Mouse (Mus musculus) left cerebral cortex, adult 18-20 months (tissue): ENCODE measurements at regions not wholly inside any gene's neighbourhood (a gene's known extent, or its start where the extent isn't known, plus 50 kb on each side); places are given as distances from the start of the nearest gene placed in this dataset.
"Not testable (repeated sequence)": the region's sequence is repeated elsewhere in the genome, so short reads cannot be mapped to it uniquely, and the experiment has no call there.

ENCODE experiments used
- DNase-seq, 2 experiments: peaks; one replicate each; pipeline ENCODE4 v3.0.0; 2021 to 2022; ENCODE audit warnings: low spot score in 2 of 2, mixed read lengths in 1 of 2

DNA sequence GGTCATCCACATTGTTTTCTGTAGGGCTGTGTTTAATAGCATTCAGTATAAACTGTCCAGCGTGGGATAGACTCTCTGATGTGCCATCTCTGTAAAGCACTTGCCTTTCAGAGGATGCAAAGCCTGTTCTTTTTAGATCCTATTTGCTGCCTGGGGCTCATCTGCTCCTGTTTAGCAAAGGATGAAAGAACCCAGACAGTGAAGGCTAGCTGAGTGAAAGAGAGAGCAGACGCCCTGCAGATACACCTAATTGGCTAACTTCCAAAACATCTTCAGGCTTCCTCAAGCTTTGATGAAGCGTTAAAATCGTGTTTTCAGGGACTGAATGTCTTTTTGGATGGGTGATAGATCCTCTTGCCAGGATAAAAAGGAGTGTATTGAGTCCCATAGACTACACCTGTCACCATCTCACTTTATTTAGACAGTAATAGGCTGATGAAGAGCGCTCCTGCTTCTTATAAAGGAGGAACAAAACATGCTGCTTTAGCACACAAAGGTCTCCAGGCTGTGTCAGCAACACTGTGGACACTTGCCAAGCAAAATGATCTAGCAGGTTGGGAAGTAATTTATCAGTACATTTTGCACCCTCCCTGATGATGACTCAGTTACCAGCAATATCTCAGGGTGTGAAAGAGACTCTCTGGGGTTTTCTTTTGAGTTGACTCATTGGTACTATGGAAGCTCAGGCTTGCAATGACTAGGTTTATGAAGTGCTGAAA lies 4717.3 kb downstream of the 9330182O14Rik start:
- DNase-seq: no peak

DNA sequence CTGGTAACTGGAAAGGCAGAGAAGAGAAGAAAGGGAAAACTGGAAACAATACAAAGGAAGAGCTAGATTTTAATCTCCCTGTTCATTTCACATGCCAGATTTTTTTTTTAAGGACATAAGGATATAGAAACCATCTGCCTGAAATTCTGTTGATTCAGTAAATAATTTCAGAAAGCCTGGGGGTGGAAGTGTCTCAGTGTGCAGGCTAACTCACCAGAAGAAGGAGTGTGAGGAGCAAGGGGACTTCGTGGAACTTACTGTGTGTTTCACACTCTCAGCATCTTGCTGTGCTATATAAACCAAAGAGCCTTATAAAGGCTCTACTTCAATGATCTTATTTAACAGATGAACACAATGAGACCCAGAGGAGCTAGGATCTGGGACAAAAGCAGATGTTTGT lies 4722.9 kb downstream of the 9330182O14Rik start:
- DNase-seq: peak in 1 of 2 experiments; percentile 18

DNA sequence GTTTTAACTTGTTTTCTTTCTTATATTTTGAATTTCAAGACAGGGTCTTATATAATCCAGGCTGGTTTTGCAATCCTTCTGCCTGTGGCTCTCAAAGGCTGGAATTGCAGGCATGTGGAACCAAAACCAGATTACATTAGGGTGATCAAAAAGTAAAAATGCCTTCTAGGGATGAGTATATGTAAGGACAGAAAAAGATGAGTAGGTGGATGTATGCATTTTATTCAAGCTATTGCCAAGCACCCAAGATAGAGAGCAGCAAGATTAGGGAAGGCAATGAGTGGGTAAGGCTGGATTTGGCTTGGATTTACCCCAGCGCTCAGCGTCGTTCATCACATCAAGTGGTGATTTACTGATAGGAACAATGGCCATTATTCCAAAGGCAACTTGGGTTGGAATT lies 4725.2 kb downstream of the 9330182O14Rik start:
- no peak for DNase-seq

DNA sequence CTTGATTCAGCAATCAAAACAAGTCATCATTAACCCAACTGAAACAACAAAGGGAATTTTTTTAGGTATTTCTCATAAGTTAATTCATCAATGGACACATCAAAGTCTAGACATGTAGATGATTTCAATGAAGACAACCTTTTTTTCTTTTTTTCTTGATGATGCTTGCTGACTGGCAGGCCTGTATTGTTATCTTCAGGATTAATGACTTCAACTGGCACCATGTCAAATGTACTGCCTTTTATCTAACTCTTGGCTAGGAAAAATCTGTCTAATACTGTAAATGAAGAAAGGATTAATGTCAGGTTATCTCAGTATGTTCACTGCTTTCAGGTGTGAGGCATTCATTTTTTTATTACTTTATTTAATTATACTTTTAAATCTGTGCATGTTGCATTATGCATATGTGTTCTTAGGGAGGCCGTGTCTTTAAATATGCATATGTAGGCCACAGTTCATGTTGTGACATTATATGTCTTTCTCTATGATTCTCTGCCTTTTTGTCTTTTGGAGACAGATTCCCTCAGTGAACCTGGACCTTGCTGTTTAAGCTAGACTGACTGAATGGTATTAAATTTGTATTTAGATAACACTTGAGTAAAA lies 4726.1 kb downstream of the 9330182O14Rik start:
- no peak for DNase-seq

DNA sequence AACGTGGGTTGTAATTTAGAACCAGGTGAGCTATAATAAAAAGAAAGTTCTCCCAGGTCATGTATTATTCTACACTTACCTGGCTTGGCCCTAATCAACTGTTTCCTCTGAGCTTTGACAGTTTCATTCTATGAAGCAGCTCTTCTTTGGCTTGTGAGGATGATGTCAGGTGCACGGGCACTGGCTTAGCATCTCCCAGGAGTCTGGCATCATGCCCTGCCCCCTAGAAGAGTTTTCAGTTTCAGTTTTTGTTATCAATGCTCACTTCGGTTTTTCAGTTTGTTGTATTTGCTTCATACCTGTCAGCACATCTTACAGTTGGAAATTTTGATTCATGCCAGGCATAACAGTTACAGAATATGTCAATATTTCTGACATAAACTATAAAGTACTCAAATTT lies 4734.4 kb downstream of the 9330182O14Rik start:
- no peak for DNase-seq

DNA sequence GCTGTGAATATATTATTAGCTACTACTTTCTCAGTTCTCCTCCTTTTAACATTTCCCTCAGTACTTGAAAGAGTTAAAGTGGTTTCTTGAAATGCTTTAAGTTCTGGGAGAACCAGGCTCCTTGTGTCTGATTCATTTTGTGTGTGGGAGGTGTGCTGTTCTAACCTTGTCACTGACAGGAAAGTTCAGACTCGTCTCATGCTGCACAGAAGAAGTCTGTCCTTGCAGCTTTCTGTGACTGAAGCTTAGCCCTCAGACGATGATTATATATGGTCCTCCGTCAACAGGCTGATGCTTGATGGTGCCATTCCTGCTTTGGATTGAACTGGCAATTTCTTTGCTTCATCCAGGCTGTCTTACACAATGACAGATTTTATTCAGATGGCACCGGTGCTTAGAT lies 4734.9 kb downstream of the 9330182O14Rik start:
- peak; percentile 25 to 48 for DNase-seq

DNA sequence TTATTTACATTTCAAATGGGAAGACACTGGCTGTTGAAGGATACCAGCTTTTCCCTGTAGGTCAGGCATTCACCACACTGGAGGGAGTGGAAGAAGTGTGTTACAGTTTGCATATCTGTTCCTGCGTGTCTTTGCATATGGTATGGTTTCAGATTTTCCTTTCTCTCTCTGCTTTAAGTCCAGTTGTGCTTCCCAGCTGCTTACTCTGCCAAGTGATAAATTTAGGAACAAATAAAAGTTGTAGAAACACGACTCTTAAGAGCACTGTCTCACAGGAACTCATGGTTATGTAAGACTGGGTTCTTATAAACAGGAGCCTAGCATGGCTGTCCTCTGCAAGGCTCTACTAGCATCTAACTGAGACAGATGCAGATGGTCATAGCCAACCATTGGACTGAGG lies 4735.5 kb downstream of the 9330182O14Rik start:
- no peak for DNase-seq

DNA sequence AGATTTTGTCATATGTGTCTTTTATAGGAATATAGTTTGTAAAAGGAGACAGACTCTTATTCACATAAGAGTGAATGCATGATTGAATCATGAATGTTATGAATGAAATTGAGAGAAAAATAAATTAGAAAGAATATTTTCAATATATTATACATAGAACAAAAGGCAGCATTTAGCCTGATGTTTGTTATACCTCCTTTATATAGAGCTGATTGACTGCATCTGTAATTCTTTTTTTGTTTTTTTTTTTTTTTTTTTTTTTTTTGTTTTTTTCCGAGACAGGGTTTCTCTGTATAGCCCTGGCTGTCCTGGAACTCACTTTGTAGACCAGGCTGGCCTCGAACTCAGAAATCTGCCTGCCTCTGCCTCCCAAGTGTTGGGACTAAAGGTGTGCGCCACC lies 4736.8 kb downstream of the 9330182O14Rik start:
- DNase-seq: not testable (repeated sequence)

DNA sequence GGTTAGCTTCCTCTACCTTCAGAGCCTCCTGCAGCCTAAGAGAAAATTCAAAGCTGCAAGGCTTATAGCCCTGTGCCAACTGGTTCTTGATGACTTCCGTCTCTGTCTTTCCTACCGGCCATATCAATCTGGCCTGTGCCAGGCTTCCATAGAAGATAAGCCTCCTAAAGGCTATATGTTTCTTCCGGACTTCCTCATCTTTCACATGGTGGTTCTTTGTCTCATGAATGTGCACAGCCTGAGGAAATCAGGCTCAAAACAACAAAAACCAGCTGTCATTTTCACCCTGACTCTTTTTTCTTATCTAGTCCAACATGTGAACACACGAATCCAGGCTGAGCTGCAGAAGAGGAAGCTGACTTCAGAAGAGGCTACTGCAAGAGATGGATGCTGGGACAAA lies 4748.1 kb downstream of the 9330182O14Rik start:
- DNase-seq: no peak

DNA sequence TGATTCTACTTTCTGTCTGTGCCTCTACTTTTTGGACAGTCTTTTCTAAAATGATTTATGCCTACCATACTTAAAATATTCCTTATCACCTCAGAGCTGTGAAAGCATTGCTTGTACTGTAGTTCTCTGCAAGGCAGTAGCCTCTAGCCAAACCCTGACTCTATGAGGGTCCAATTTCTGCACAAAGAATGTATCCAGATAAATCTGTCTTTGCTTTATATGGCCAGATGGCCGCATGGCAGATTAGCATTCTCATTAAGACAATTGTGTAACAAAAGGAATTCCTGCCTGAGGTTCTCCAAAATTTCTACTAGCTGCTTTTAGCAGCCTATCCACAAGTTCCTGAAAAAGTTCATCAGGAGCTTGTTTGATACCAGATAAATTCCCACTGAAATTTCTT lies 4757.4 kb downstream of the 9330182O14Rik start:
- DNase-seq: peak in 1 of 2 experiments; percentile 32

DNA sequence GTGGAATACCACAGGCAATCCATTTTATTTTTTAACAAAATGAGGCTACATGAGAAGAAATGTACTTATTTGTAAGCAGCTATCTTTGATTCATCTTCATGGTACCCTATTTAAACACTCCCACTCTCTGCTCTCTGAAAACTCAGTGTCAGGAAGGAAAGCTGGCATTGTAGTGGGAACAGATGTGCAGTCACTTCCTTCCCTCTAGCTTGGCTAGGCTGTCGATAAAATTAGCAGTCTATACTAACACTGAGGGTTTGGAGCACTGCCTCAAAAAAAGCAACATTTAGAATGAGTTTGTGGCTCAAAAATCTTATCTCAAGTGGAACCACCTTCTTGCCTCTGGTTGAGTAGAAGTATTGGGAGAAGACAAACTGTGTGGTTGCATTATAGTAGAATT lies 4762.1 kb downstream of the 9330182O14Rik start:
- peak; percentile 61 to 62 for DNase-seq

DNA sequence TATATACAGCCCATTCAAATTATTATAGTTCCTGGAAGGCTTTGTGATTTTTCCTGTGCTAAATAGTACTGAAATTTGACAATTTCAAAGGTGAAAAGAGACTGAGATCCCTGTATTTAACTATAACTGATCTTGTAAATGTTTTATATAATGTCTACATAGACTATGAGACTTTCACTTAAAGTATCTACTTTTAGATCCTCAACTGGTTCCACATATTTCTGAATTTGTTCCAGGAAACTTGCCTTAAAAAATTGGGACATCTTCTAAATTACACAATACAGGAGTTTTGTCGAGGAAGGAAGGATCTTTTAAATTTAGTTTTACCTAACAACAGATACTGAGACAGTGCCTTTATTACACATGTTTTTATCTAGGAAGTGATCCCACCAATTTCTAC lies 4763.4 kb downstream of the 9330182O14Rik start:
- no peak for DNase-seq

DNA sequence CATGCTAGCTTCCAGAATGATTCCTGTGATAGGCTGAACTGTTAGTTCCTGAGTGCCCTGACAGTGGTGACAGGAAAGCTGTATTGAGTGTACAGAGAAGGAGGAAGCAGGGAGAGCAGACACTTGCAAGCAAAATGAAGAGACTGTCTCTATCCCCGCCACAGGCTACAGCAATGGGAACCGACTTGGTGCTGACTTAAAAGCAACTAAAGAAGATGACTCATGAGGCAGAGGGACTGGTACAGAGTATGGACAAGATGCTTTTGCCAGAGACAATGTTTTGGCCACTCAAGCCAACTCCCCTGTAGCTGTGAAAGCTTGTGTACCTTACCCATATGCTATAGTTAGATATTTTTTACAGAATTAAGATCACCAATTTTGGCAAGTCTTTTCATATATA lies 4773.0 kb downstream of the 9330182O14Rik start:
- DNase-seq: no peak

DNA sequence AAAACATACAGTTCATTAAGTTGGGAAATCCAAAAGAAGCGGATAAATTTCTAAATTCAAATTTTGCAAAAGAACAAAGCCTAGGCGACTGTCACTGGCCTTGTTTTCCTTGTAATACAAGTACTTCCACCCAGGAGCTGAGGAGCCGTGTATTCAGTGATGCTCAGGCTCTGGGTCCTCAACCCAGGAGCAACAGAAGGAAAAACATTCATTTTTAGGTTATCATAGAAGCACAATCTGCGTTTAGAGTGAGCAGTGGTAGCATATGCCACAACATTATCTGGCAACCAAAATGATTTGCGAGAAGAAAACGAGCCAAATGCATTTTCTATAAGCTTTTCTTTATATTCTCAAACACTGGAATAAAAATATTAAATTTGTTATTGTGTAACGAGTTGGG lies 4779.3 kb downstream of the 9330182O14Rik start:
- DNase-seq: no peak

DNA sequence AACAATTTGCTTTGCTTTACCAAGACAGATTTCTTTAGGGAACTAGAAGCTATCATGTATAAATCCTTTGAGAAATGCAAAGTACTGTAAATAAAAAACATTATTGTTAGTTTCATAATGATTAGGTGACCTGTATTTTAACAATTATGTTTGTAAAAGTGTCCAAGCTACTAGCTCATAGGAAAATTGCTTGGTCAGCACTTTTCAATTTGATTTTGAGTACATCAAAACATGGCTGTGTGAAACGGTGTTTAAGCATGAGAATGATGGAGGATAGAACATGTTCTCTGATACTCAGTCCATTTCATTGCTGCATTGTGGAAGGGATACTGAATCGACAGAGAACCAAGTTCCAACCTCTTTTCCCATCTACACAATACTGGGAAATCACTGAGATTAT lies 4780.8 kb downstream of the 9330182O14Rik start:
- DNase-seq: no peak

DNA sequence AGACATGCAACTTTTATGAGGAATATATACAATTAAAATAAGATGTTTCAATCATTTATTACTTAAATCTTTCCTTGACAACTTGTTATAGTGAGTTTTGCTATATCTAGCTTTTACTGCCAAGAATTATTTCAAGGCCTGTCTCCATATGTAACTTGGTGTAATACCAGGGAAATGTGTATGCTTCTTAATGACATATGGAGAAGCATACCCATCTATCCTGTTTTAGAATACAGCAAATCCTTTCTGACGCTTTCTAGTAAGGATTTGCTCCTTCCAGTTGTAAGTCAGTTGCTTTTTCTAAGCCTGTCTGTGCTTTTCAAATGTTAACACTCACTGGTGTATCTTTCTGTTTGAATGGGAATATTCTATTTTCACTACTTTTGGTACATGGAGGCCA lies 4782.3 kb downstream of the 9330182O14Rik start:
- DNase-seq: no peak

DNA sequence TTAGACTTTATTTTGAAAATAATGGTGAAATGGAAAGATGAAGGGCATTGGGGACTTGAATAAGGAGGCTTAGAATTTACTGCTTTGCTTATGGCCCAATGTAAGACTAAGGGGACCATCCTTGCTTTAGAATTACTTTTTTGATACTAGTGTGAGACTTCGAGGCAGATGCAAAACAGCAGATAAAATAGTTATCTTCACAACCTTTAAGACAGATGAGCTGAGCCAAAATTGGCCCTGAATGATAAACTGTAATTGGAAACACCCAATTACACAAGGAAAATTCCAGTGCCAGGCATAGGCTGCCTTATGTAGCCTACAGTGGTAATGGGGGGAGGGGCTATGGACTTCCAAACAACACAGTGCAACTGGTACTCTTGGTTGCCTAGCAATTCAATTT lies 4790.5 kb downstream of the 9330182O14Rik start:
- DNase-seq: no peak

DNA sequence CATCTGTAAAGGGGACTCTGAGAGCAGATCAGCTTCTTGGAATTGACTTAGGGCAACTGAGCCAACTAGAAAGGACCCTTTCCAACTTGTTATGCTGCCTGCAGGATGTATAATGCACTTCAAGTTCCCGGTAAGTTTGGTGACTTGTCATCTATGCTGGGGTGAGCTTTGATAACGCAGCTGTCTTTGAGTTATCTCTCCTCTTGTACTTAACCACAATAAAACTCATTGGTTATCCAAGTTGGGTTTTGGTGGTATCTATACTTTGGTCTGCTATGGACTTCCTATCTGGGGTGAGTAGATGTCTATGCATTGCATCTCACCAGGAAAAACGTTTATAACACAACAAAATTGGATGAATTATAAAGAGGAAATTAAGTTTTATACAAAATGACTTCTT lies 4792.9 kb downstream of the 9330182O14Rik start:
- no peak for DNase-seq

DNA sequence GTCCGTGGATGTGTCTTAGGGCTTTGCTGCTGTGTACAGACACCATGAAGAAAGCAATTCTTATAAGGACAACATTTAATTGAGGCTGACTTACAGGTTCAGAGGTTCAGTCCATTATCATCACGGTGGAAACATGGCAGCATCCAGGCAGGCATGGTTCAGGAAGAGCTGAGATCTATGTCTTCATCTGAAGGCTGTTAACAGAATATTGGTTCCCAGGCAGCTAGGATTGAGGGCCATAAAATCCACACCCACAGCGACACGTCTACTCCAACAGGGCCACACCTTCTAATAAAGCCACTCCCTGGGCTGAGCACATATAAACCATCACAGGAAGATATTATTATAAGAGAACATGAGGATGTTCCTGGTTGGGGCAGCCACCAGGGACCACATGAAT lies 4814.5 kb downstream of the 9330182O14Rik start:
- no peak for DNase-seq

DNA sequence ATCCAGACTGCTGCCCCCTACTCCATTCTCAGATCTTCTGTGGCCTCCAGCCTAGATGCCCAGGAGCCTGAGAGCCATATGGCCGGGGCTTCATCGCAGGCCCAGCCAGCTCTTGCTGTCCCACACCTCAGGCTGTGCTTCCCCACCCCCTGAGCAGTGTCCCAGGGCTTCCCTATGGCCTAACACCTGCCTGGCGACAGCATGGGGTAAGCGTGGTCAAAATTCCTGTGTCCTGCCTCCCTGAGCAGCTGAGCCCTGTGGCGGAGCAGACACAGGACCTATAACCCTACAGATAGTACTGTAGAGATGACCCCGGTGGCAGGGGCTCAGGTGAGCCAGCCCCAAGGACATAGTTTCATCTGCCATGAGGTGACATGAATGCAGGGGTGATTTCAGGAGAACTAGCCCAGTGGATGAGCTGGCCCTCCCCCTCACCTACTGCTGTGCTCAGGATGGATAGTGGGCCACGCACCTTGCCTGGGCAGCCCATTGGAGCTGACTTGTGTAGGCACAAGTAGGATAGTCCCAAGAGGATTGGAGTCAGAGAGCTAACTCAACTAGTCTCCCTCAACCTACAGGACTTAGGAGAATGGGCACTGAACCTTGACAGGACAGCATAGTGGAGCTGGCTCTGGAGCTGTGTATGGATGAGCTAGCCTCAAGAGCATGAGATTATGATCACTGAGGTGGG lies 4816.9 kb downstream of the 9330182O14Rik start:
- no peak for DNase-seq
